Mouse (Mus musculus) stomach, postnatal 0 days (tissue): ENCODE measurements around the gene Cuta.

Source experiments
- CTCF ChIP-seq: IDR thresholded peaks from 2 replicates; pipeline ENCODE4 v1.5.1; 2016; ENCODE audit warnings: antibody characterized with exemption, low read depth, mild to moderate bottlenecking, moderate library complexity
- EP300 ChIP-seq: optimal IDR thresholded peaks from 2 replicates; pipeline ENCODE3; 2016; ENCODE audit warnings: antibody characterized with exemption

- TF ChIP-seq CTCF: 0 out of 2 replicates have a peak, but pooled peaks have one; percentile 1
- no peak for TF ChIP-seq EP300
These were observed 6.5 kb downstream of the Cuta start, which contains the start of gene Phf1 for GRCm38 (mm10) chr17:26932839-26933398.
